Mouse (Mus musculus) lung, embryonic 14.5 days (tissue): ENCODE measurements around the gene Pde1b. TPM values are rescaled to one million over a fixed set of nuclear protein-coding genes. Genes with fewer than 3 reads are reported as not detected.
A peak's percentile ranks its signal among the peaks of the same experiment; 100 is the strongest.

ENCODE experiments used
- ATAC-seq: fragments of 200-750 bp; cut with Nextera tagmentation; 2 replicates; pipeline ENCODE4 v1.8.0; 2017; ENCODE audit warnings: mild to moderate bottlenecking, moderate TSS enrichment, moderate library complexity; ENCODE audit not compliant: insufficient read depth
- DNase-seq: peaks from one replicate; pipeline ENCODE4 v3.0.0-alpha.2; 2015
- H3K27ac ChIP-seq: fragments of 300-500 bp; sonication (generic); 2 replicates; pipeline ENCODE4 v1.5.1; 2014; ENCODE audit warnings: low read depth, mild to moderate bottlenecking, moderate library complexity
- H3K27me3 ChIP-seq: fragments of 300-500 bp; sonication (generic); 2 replicates; pipeline ENCODE4 v1.6.1; 2014; ENCODE audit warnings: low read length, control low read depth; ENCODE audit not compliant: insufficient read depth
- H3K36me3 ChIP-seq: fragments of 300-500 bp; sonication (generic); 2 replicates; pipeline ENCODE4 v1.6.1; 2014; ENCODE audit warnings: control low read depth; ENCODE audit not compliant: insufficient read depth
- H3K4me1 ChIP-seq: fragments of 300-500 bp; sonication (generic); 2 replicates; pipeline ENCODE4 v1.6.1; 2014; ENCODE audit warnings: antibody characterized with exemption, control low read depth; ENCODE audit not compliant: insufficient read depth
- H3K4me2 ChIP-seq: fragments of 300-500 bp; sonication (generic); 2 replicates; pipeline ENCODE4 v1.6.1; 2014; ENCODE audit warnings: mild to moderate bottlenecking
- H3K4me3 ChIP-seq: fragments of 300-500 bp; sonication (generic); 2 replicates; pipeline ENCODE4 v1.5.1; 2014; ENCODE audit warnings: low read depth, low read length
- H3K9ac ChIP-seq: fragments of 300-500 bp; sonication (generic); 2 replicates; pipeline ENCODE4 v1.6.1; 2014
- H3K9me3 ChIP-seq: fragments of 300-500 bp; sonication (generic); 2 replicates; pipeline ENCODE4 v1.6.1; 2016; ENCODE audit warnings: low read depth, low read length, control low read depth
- CTCF ChIP-seq: IDR thresholded peaks from 2 replicates; pipeline ENCODE4 v1.5.1; 2016; ENCODE audit warnings: antibody characterized with exemption, low read depth
- WGBS: fragments of 180-500 bp; shearing (Covaris S2); extraction: QIAGEN DNeasy Blood & Tissue Kit; methylation state at CpG from one replicate; pipeline ENCODE4 v1.1.7; 2014; 5-methylcytosine and 5-hydroxymethylcytosine counted together
- polyA plus RNA-seq: library from polyadenylated mRNA; unstranded; fragments of >200 nt; fragmentation: Nextera tagmentation; extraction: Ambion mirVana; gene quantifications from 2 replicates; pipeline ENCODE4 v1.2.1, GENCODE M21; 2014

The Pde1b gene
- polyA plus RNA-seq, 1 experiment from 2014 or later: 2.5 TPM

DNA sequence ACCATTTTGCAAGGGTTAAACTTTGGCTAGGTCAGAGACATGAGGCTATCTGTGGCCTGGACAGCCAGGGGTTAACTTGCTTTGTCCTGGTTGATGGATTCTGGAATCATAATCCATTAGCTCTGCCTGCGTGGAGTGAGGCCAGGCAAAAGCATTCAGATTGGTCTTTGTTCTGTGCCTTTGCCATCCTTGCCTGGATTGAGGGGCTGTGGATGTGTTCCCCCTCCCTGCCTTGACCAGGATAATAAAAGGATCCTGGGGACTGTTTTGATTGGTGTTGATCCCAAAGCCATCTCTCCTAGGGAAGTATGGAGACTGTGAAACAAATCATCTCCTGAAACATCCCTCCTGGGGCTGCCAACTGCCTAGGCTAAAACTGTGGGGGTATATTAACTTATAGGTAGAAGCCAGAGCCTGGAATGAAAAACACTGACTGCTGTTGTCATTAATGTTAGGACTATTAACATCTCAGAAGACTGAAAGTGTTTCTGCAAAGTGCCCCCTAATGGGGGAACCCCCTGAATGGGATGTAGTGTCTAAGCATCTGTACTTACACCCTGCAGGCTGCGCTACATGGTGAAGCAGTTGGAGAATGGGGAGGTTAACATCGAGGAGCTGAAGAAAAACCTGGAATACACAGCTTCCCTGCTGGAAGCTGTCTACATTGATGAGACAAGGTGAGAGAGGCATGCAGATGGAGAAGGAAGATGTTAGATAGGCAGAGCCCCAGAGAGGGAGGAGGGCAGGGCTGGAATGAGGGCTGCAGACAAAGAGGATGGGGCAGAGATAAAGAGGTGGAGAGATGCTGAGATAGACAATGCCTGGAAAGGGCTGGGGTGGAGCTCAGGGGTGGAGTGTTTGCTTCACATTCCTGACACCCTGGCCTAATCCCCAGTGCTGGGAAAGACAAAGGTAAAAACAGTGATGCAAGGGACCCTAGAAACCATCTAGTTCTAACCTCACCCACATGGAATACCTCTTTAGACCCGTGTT is 16.8 kb downstream of the Pde1b start:
- H3K27ac ChIP-seq: no peak overlapping the region
- no peaks in the 10 kb centered on the region for H3K4me1 ChIP-seq
- no peaks in the 10 kb centered on the region for H3K27me3 ChIP-seq
- DNase-seq (no peak), ATAC-seq (no peak)
- H3K9ac ChIP-seq: no peak overlapping the region
- no peak overlapping the region for H3K4me3 ChIP-seq
- H3K4me2 ChIP-seq: no peak overlapping the region
- TF ChIP-seq CTCF: no peak
- 32% methylated on average over 4 of the region's 4 CpGs for WGBS
- no peaks in the 10 kb centered on the region for H3K9me3 ChIP-seq
- no peaks in the 10 kb centered on the region for H3K36me3 ChIP-seq

DNA sequence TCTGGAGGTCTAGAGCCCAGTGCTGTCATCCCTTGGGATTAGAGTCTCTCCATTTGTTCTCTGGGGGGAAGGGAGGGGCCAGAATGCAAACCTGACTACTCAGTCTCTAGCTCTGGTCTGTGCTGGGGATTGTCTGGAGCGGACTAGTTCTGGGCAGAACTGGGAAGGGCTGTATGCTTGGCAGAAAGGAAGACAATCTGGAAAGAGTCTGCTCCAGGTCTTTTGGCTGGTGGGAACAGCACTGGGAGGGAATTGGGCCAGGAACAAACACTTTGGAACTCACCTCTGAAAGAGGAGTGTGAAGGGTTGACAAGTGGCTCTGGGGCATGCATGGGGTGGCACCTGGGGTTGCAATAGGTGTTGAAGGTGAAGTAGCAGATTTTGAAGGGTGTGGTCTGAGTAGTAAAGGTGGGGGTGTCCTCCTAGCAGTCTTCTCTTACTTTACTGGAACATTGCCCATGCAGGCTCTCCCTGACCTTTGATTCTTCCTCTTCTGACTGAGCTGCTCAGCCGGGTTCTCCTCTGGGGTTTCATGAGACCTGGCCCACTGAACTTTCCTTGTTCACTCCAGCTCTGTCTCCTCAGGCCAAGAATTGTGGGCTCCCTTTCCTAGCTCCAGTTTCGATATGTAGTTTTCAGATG is 19.7 kb downstream of the Pde1b start:
- no peak overlapping the region for H3K4me3 ChIP-seq
- H3K9me3 ChIP-seq: no peaks in the 10 kb centered on the region
- DNase-seq (no peak), ATAC-seq (peak; percentile 47; the same call in 1 of the 2 replicates)
- no peaks in the 10 kb centered on the region for H3K36me3 ChIP-seq
- H3K9ac ChIP-seq: no peak overlapping the region
- TF ChIP-seq CTCF: no peak
- WGBS: 56% methylated on average over 3 of the region's 3 CpGs
- no peak overlapping the region for H3K4me2 ChIP-seq
- H3K27me3 ChIP-seq: no peaks in the 10 kb centered on the region
- no peak overlapping the region for H3K27ac ChIP-seq
- no peaks in the 10 kb centered on the region for H3K4me1 ChIP-seq

DNA sequence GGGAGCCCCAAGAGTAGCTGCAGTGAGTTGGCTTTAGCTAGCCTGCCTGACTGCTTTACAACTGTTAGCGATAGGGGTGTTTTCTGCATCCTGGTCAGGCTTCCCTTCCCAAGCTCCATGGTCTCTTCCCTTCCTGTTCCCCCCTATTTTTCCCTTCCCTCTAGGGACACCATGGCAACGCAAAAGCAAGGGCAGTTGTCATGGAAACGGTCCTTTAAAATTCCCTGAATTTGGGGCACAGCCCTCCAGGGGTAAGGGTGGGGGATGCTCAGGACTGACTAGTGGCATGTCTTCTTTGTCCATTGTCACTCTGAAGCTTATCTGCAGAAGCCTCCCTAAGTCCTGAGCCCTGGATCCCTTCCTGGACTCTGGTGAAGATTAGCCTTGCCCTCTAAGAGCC is 20.3 kb downstream of the Pde1b start:
- H3K4me1 ChIP-seq: no peaks in the 10 kb centered on the region
- ATAC-seq (no peak), DNase-seq (no peak)
- TF ChIP-seq CTCF: no peak
- H3K4me3 ChIP-seq: no peak overlapping the region
- no peak overlapping the region for H3K27ac ChIP-seq
- H3K9ac ChIP-seq: no peak overlapping the region
- WGBS: 65% methylated on average over 3 of the region's 3 CpGs
- H3K9me3 ChIP-seq: no peaks in the 10 kb centered on the region
- no peak overlapping the region for H3K4me2 ChIP-seq
- H3K27me3 ChIP-seq: no peaks in the 10 kb centered on the region
- H3K36me3 ChIP-seq: no peaks in the 10 kb centered on the region

- Histone ChIP-seq H3K4me1 (no peaks in the 10 kb centered on the region), H3K4me2 (no peak overlapping the region), H3K27ac (no peak overlapping the region), H3K27me3 (no peaks in the 10 kb centered on the region), H3K36me3 (no peaks in the 10 kb centered on the region), H3K9ac (no peak overlapping the region), H3K4me3 (no peak overlapping the region), H3K9me3 (no peaks in the 10 kb centered on the region)
- DNase-seq: peak; percentile 85
- TF ChIP-seq CTCF: peak; percentile 95
- 8% methylated on average over 5 of the region's 5 CpGs for WGBS
- ATAC-seq: peak; percentile 73
Measured at GRCm38 (mm10) chr15:103530372-103530771, 27.5 kb downstream of the Pde1b start.

DNA sequence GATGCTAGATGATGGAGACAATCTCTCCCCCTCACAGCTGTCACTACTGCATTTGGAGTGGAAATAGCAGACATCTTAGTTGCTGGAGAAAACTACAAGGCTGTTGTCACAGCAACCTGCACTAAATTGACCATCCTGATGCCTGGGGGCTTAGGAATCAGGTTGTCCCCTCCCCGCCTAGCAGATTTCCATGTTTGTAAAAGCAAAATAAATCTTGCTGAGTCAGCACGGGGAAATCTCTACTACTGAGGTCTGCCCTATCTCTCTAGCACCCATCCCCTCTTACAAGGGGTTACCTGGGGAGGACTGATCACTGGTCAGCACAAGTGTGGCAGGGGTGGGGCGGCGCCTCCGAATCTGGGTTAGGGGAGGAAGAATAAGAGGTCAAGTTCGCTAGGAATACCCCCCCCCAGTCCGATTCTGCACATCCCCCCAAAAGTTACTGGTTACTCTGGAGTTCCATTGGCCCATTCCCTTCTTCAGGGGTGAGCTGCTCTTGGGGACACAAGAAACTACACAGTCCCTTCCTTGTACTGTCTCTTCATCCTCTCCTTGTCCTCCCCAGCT is 31.3 kb downstream of the Pde1b start:
- Histone ChIP-seq H3K4me3 (no peak overlapping the region), H3K4me2 (no peak overlapping the region), H3K4me1 (no peaks in the 10 kb centered on the region), H3K9ac (no peak overlapping the region), H3K27me3 (peaks cover 11% of the 10 kb centered on the region), H3K36me3 (no peaks in the 10 kb centered on the region), H3K27ac (no peak overlapping the region), H3K9me3 (no peaks in the 10 kb centered on the region)
- no peak for DNase-seq
- 74% methylated on average over 7 of the region's 7 CpGs for WGBS
- ATAC-seq: no peak
- TF ChIP-seq CTCF: no peak

GRCm38 (mm10) chr15:103535030-103535429 is 32.2 kb downstream of the Pde1b start:
- DNase-seq: no peak
- H3K4me1 ChIP-seq: no peaks in the 10 kb centered on the region
- no peak for TF ChIP-seq CTCF
- H3K27ac ChIP-seq: no peak overlapping the region
- no peak overlapping the region for H3K9ac ChIP-seq
- no peak overlapping the region for H3K4me2 ChIP-seq
- no peaks in the 10 kb centered on the region for H3K36me3 ChIP-seq
- no peak for ATAC-seq
- H3K4me3 ChIP-seq: no peak overlapping the region
- WGBS: 65% methylated on average over 2 of the region's 2 CpGs
- peaks cover 11% of the 10 kb centered on the region for H3K27me3 ChIP-seq
- no peaks in the 10 kb centered on the region for H3K9me3 ChIP-seq

DNA sequence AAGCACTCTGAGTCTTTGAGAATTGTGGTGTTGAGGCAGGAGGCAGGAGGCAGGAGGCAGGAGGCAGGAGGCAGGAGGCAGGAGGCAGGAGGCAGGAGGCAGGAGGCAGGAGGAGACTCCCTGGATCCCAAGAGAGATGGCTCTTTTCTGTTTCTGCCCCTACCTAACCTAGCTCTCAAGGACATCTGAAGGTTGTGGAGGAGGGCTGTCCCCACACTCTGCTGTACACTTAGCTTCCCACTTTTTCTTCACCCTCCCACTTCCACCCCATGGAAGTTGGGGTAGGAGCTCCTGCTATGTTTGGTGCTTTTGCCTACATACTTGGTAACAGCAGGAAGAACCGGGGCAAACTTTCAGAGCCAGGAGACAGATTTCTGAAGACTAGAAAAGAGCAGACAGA is 33.0 kb downstream of the Pde1b start:
- no peak overlapping the region for H3K4me3 ChIP-seq
- H3K27me3 ChIP-seq: peaks cover 11% of the 10 kb centered on the region
- ATAC-seq (no peak), DNase-seq (no peak)
- no peaks in the 10 kb centered on the region for H3K36me3 ChIP-seq
- H3K27ac ChIP-seq: no peak overlapping the region
- TF ChIP-seq CTCF: no peak
- H3K4me1 ChIP-seq: no peaks in the 10 kb centered on the region
- WGBS: 62% methylated on average over 1 of the region's 1 CpGs
- no peak overlapping the region for H3K9ac ChIP-seq
- no peaks in the 10 kb centered on the region for H3K9me3 ChIP-seq
- no peak overlapping the region for H3K4me2 ChIP-seq
